Mouse (Mus musculus) adrenal gland, postnatal 25 days (tissue): ENCODE data around the gene Ndufv3. TPM values are rescaled to one million over a fixed set of nuclear protein-coding genes. Genes with fewer than 3 reads are reported as not detected.

Source experiments
- DNase-seq: peaks from one replicate; pipeline ENCODE4 v3.0.0; 2021; ENCODE audit warnings: mixed read lengths
- microRNA-seq, 2 experiments: library from miRNA; unstranded; fragments of <30 nt; microRNA quantifications; one replicate each; pipeline ENCODE4 v1.2.0; 2021
- total RNA-seq: library from RNA; stranded (reverse); gene quantifications from 2 replicates; pipeline ENCODE4 v1.2.3, GENCODE M21; 2021

Ndufv3 gene
- total RNA-seq, 1 experiment from 2014 or later: 390 TPM

DNA sequence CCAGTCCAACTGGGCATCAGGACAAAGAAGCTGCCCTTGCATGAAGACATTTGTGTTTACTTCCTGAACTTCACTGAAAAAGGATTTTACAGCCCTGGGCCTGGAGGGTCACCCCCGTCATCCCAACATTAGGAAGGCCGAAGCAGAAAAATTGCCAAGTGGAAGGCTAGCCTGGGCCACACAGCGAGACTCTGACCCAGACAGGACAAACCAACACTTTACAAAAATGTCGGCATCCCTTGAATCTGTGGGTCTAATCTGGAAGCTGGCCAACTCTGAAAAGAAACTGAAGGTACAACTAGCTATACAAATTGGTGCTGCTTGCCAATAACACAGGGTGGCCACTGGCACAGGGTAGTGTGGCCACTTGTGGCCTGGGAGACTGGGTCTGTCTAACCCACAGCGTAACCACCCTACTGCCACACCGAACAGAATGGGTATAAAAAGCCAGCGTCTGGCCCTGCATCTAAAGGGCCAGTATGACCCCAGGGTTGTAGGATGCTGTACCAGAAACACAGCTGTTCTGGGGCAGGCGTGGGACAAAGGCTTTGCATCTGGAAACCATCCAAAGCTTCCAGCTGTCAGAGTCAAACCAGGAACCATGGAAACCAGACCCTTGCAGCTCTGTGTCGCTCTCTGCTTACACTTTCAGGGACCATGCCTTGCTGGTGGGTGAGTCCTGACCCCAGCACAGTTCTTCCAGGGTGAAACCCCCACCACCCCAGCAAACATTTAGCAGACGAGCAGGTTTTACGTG lies 37.4 kb downstream of the Ndufv3 start:
- no peak for DNase-seq

DNA sequence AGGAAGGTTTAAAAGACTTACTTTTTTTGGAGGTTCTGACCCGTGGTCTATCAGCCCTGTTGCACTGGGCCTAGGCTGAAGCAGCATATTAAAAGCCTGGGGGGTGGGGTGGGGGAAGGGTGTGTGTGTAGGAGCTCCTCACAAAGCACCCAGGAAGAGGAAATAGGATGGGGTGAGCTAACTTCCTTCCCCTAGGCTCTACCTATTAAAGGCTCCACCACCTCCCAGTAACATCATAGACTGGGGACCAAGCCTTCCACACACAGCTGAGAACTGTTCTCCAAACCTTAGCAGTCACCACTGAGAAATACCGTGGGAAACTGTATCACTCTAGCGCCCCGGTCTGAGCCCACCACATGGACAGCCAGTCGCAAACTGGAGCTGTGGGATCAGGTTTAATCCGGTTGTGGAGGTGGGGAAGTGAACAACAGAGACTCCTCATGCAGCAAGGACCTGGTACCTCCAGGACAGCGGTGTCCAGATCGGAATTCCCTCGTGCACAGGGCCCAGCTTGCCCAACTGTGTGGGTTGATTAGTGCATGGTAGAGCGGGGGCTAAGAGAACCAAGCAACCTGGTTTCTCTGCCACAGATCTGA lies 38.1 kb downstream of the Ndufv3 start:
- no peak for DNase-seq

DNA sequence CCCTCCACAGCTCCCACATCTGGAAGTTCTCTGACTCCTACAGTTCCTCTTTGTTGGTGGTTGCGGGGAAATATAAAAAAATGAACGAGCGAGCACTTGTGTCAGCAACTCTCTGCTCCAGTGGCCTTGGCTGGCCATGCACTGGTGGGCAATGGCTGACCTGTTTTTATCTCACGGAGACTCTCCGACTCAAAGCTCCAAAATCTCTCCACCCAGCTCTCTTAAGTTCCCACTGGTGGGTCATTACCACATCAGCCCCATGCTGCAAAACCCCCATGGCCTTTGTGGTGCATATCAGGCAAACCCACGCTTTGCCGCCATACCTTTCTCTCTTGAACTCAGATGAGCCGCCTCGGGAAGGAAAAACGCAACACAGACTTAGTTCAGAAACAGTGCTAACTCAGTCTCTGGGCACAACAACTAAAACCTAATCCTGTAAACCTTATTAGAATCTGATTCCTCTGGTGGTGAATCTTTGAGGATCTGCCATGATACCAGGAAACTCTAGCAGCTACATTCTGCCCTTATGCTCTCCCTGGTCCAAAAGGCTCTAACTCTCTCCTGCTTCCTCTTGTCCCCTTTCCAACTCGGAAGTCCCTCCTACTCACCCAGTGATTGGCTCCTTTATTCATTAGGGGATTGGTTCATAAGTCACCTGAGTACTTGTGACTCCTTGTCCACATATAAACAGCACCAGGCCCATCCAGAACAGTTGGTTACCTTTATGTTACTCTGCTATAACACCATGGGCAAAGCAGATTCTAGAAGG lies 39.3 kb downstream of the Ndufv3 start:
- DNase-seq: no peak

DNA sequence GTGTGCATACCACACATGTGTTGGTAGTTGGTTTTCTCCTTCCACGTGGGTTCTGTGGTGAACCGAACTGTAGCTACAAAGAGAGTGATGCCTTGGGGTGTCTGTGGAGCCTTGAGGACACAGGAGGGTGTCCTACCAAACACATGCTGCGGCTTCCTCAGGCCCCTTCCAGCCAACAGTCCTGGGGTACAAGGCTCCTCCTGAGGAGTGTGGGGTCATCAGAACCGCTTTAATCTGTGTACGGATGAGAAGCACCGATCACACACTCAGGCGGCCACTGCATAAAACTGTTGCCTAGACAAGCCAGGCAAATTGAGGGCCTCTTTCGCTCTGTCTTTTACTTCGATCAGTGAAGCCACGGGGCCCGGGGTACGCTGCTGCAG lies 43.7 kb downstream of the Ndufv3 start:
- DNase-seq: peak; percentile 33

DNA sequence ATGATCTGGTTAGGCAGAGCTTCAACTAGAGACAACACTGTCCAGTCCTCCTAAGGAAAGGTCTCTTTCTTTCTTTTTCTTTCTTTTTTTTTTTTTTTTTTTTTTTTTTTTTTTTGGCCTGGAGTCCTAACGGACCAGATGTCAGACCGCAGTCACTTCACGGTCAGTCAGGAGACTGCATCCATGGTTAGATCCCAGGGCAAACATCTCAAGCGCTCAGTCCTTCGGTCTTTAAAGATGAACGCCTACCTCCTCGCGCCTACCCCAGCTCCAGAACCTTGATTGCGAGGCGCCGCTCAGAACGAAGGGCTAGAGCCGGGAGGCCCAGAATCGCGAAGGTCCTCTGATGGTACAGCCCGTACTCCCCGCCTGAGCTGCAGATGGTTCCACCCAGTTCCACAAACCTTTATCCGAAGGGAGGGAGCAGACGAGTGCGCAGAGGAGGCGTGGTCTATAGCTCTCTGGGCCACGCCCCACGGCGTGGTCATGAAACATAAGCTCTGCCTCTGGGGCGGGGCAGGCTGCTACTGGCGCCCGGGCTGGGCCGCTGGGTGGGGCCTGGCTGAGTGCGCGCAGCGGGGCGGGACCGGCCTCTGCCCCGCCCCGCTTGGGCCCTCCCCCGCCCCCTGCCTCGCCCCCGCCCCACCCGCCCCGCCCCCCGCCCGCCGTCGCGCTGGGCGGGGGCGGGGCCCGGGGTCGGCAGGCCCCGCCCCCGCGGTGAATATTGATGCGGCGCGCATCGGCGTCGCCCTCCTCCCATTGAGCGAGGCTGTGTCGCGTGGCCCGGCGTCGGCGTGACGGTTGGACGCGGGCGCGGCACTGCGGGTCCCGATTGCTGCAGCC lies 44.3 kb downstream of the Ndufv3 start, which contains the start of gene Pknox1:
TSS of gene Pknox1 (plus strand) at position 720 of the 843 bp plus-strand sequence.
- peak; percentile 97 for DNase-seq

DNA sequence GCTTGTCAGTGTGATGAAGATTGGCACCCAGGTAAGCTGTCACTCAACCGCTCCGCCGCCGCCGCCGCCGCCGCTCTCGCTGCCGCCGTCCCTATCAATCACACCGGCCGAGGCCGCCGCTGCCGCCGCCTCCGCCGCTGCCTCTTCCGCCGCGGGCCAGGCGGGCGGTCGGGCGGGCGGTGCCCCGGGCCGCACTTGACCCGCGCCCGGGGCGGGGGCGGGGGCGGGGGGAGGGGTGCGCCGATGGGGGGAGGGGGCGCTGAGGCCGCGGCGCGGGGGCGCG lies 44.9 kb downstream of the Ndufv3 start:
- no peak for DNase-seq

DNA sequence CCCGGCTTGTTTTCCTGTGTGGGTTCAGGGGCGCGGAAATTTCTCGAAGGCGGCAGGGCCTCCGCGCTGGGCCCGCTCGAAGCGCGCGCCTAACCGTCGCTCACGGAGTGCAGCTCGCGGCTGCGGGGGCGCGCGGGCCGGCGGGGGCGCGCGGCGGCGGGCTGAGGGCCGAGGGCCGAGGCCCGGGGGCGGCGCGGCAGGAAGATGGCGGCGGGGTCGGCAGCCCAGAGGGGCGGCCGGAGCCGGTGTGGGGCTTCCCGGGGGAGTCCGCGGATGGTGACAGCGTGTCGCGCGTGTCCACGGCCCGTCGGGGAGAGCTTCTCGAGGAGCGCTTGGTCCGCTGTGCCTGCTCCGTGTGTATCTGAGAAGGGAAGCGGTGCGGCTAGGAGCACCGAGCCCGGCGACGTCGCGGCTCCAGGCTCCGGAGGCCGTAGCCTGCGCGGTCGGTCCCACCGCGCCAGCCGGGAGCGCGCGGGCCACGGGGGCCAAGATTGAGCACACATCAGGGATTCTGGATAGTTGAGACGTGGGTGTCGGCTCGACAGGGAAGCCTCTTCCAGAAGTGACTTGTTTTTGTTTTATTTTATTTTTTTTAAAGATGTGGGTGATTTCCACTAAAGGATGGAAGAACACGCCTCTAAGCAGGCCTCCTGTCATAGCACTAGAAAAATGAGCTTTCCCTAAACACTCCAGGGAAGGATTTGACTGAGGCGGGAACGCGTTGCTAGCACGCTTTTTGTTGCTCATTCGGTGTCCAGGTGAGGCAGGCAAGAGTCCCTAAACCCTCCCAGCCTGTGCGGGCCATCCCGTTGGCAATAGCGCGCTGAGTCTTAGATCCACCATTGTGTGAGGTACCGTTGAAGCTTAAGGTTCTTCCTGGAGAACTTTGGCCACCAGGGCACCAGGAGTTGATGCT lies 45.5 kb downstream of the Ndufv3 start:
- peak; percentile 65 for DNase-seq

DNA sequence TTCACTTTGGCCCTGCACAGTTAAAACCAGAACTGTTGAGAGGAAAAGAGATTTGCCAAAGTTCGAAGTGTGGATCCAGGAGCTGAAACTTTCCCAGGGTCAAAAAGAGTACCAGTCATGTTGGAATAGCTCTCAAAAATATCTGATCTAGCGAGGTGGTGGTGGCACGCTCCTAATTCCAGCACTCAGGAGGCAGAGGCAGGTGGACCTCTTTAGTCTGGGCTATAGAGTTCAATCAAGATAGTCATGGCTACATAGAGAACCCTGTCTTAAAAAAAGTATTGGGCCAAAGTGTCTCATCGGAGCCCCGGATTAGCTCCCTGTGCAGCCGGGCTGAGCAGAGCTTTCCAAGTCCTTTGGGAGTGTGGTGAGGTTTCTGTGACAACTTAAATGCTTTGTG lies 46.4 kb downstream of the Ndufv3 start:
- no peak for DNase-seq

DNA sequence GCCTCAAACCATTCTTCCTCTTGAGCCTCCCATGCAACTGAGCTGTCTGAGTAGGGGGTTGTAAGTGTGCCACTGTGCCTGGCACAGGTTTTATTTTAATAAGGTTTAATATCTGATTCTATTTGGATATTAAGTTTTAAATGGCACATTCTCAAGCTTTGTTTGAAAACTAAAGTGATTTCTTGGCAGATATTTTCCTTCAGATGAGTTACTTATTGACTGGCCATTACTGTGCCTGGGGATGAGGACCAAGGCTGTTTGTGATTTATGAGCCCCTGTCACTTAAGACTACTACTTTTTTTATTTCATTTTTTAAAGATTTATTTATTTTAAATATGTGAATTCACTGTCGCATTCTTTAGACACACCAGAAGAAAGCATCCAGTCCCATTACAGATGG lies 49.8 kb downstream of the Ndufv3 start:
- DNase-seq: no peak

DNA sequence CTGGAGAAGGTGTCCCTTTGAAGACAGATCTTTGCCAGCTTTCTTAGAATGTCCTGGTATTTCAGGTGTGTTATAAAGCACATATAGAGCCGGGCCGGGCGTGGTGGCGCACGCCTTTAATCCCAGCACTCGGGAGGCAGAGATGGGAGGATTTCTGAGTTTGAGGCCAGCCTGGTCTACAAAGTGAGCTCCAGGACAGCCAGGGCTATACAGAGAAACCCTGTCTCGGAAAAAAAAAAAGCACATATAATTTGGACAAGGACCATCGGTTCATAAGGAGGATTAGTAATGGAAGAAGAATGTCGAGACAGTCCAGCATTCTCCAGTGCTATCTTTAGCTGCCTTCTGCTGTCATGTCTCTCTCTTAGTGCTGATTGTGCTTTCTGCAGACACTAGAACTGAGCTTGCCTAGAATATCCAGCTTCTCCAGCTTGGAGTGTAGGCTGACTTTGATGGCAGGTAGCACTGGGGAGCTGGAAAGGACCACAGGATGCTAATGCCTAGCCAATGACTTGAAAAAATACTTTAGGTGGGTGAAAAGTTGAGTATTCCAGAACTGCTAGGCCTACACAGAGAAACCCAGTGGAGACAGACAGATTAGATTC lies 50.5 kb downstream of the Ndufv3 start:
- no peak for DNase-seq

DNA sequence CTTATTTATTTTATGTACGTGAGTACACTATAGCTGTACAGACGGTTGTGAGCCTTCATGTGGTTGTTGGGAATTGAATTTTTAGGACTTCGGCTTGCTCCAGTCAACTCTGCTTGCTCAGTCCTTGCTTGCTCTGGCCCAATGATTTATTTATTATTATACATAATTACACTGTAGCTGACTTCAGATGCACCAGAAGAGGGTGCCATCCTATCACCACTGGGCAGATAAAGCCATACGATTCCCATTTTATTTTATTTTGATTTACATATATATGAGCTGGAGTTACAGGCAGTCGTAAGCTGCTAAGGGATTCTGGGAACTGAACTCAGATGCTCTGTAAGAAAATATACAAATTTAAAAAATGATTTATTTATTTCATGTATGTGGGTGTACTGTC lies 51.8 kb downstream of the Ndufv3 start:
- no peak for DNase-seq

DNA sequence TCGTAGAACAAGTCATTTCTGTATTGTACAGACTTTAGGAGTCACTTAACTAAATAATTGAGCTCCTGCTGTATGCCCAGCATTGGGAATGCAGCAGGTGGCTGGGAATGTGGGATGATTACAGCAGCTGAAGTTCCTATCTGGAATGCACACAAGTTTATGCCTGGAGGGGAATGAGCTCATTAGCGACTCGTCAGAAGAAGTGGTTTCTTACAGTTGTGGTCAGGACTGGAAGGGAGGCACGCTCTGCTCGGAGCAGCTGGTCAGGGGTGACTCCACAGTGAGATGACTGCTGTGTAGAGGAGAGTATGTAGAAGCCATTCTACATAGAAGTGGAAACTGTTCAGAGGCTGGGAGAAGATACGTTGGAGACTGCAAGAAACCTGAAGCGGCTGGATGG lies 54.7 kb downstream of the Ndufv3 start:
- no peak for DNase-seq

DNA sequence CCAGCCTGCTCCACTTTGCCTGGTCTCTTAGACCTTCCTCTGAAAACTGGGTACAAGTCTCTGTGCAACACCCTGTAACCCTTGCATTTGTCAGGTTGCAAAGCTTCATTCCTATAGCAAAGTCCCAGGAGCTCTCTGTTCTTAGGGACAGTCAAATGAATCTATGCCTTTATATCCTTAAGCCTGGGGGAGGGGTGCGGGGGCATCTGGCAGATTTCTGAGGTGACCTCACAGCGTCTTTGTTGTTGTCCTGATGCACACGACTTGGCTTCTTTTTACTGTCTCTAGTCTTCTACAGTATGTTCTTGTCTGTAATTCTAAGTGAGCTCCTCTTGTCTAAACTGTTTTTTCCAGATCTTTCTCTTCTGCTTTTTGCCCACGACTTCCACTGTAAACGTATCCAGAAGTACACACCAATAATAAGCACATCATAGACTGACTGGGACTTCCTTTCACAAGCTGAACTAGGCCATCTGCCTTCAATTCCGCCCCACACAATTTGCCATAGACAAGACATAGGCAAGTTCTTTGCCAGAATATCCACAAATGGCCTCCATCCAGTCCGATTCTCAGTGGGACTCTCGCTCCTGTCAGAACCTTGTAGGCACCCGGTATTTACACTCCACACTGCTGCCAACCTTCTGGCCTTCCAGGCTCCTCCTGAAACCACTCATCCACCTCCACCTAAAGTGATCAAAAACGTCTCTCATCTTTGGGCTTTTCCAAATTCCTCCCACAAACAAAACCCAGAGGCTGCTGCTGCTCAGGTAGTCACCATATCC lies 56.7 kb downstream of the Ndufv3 start:
- DNase-seq: no peak

DNA sequence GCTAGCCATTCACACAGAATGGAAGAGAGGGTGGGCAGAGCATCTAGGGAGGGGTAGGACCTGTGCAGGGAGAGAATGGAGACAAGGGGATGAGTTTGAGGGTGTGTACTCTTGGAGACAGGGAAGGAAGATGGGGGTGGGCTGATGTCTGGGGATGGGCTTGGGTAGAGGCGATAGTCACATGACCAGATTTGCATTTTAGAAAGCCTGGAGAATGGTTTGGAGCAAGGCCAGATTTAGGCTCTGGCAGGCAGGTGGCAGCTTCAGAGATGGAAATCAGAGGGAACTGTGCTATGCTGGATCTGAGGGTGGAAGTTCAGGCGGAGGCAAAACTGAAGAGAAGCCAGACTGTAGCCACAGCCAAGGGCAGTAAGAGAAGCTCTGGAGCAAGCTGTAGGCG lies 60.4 kb downstream of the Ndufv3 start:
- no peak for DNase-seq

Small RNAs within 50 kb of the gene (microRNA-seq; reads per million reads assigned to microRNA genes)
- gene Gm24970: 0 reads per million in 2 experiments

Other genes starting within 250 kb of the Ndufv3 start
- 4.3 and 6.4 TPM in 2 replicates for gene Rsph1, start 242.7 kb upstream of the Ndufv3 start, total RNA-seq
- gene Slc37a1, start 233.3 kb upstream of the Ndufv3 start, total RNA-seq: 15.5 and 16.3 TPM in 2 replicates
- gene Pde9a, start 133.9 kb upstream of the Ndufv3 start, total RNA-seq: 1.4 and 2.5 TPM in 2 replicates
- 16.1 and 27.8 TPM in 2 replicates for gene Wdr4, start 135 bp upstream of the Ndufv3 start, total RNA-seq
- gene Pknox1, start 44.6 kb downstream of the Ndufv3 start, total RNA-seq: 23.9 and 25.0 TPM in 2 replicates
- 6.2 and 8.5 TPM in 2 replicates for gene Cbs, start 117.1 kb downstream of the Ndufv3 start, total RNA-seq
- gene U2af1, start 138.8 kb downstream of the Ndufv3 start, total RNA-seq: 147 and 148 TPM in 2 replicates
- not detected in 2 replicates for gene Cryaa, start 157.7 kb downstream of the Ndufv3 start, total RNA-seq